Mouse (Mus musculus): ENCODE results near the gene Gm2115.

- TF ChIP-seq POLR2A (IDR thresholded peaks at IDR 0.05; ENCODE audit: insufficient read depth, low read depth, low read length) (no peak), CTCF (IDR thresholded peaks at IDR 0.05) (no peak)
These were observed 75.7 kb downstream of the Gm2115 start for GRCm38 (mm10) chr7:84604501-84604900.
